Comparison of ENCODE assay signal across 10 mouse cellular contexts in the genomic region with DNA sequence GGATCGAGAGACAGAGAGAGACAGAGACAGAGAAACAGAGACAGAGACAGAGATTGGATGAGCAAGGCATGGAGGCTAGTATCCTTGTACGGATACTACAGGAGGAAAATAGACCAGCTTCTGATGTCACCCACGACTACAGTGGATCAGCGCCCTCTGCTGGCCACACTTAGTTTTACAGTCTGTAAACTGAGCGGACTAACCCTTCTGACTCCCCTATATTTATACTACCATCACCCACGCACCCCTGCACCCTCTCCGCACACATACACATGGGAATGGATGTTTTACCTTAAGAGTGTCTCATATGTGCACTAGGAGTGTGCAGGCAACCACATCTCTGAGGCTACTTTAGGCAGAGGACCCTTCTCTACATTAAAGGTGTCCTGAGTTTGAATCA. TPM values are rescaled to one million over a fixed set of nuclear protein-coding genes. Genes with fewer than 3 reads are reported as not detected.
DNase-seq lines count a peak whose midpoint lies in the region; ATAC-seq and TF ChIP-seq lines count a peak whose summit lies in the region.
"Had no signal": no experiment of that assay in that cellular context is flagged by ENCODE, and none has a peak within 500 bp of the region (broad histone marks: within the 10 kb centered on the region; RNA-seq: fewer than 3 reads in every experiment).

No protein-coding gene starts in this region.

- H3K9ac ChIP-seq in forebrain, embryonic 14.5 days (ENCODE audit: low read length) = no peak overlapping the region
- H3K9ac ChIP-seq in limb, embryonic 14.5 days (ENCODE audit: low read depth, low read length, severe bottlenecking) = no peak overlapping the region
- H3K9ac ChIP-seq: heart, embryonic 13.5 days; stomach, embryonic 15.5 days had no signal

- peak; percentile 72 for ATAC-seq in forebrain, embryonic 14.5 days
- ATAC-seq in limb, embryonic 14.5 days (ENCODE audit: low FRiP score, low read depth) = no peak; the same call in 1 of the 2 replicates

- DNase-seq in thymus, adult 2 months = peak; percentile 28
- DNase-seq in thymus, adult 18-20 months = no peak
- DNase-seq in c-Kit-negative CD71-positive TER-119-positive erythroid progenitor cells, embryonic 14.5 days (ENCODE audit: low read depth, low spot score) = peak; percentile 15
- DNase-seq in forebrain, embryonic 14.5 days (ENCODE audit: low spot score) = peak; percentile 82
- DNase-seq in induced T-regulatory cell, adult 2 months (ENCODE audit: low read depth) = peak; percentile 50
- peak; percentile 72 for DNase-seq in limb, embryonic 14.5 days (ENCODE audit: low spot score)
- peak; percentile 47 for DNase-seq in ovary, postnatal 36 days (ENCODE audit: low spot score)
- DNase-seq in urinary bladder, postnatal 25 days (ENCODE audit: low spot score) = peak; percentile 66

- no peak for TF ChIP-seq CTCF in thymus, adult 2 months (IDR thresholded peaks at IDR 0.05; ENCODE audit: borderline replicate concordance, control insufficient read depth, extremely low read depth, insufficient read depth, low read length, poor library complexity)

- no peaks in the 10 kb centered on the region for H3K4me1 ChIP-seq in thymus, adult 2 months (replicated peaks; ENCODE audit: control insufficient read depth, insufficient read depth, low read length)
- H3K4me1 ChIP-seq in forebrain, embryonic 14.5 days (ENCODE audit: control insufficient read depth, insufficient read depth, low read length) = no peaks in the 10 kb centered on the region
- H3K4me1 ChIP-seq in limb, embryonic 14.5 days (ENCODE audit: control insufficient read depth, insufficient read depth, low read length) = no peaks in the 10 kb centered on the region
- H3K4me1 ChIP-seq: heart, embryonic 13.5 days; stomach, embryonic 15.5 days had no signal

- no peak for TF ChIP-seq POLR2A in thymus, adult 2 months (IDR thresholded peaks at IDR 0.05; ENCODE audit: control insufficient read depth, extremely low read depth, insufficient read depth, low read length, poor library complexity)
- no peak for TF ChIP-seq POLR2A in limb, embryonic 14.5 days (IDR thresholded peaks at IDR 0.05; ENCODE audit: borderline replicate concordance, extremely low read depth, insufficient read depth, insufficient read length)

- no peak overlapping the region for H3K4me3 ChIP-seq in thymus, adult 2 months (ENCODE audit: control insufficient read depth, insufficient read depth, low read length)
- H3K4me3 ChIP-seq in forebrain, embryonic 14.5 days (ENCODE audit: low read depth, low read length) = no peak overlapping the region
- H3K4me3 ChIP-seq in limb, embryonic 14.5 days (replicated peaks; ENCODE audit: low read length) = no peak overlapping the region
- H3K4me3 ChIP-seq: heart, embryonic 13.5 days; stomach, embryonic 15.5 days had no signal

- H3K27me3 ChIP-seq in thymus, adult 2 months (ENCODE audit: control insufficient read depth, insufficient read depth, low read length) = no peaks in the 10 kb centered on the region
- H3K27me3 ChIP-seq in forebrain, embryonic 14.5 days (replicated peaks; ENCODE audit: control insufficient read depth, insufficient read depth, low read length) = no peaks in the 10 kb centered on the region
- H3K27me3 ChIP-seq in limb, embryonic 14.5 days (ENCODE audit: control insufficient read depth, insufficient read depth, low read length) = no peaks in the 10 kb centered on the region
- H3K27me3 ChIP-seq: stomach, embryonic 15.5 days had no signal

- 23% methylated on average over 7 of the region's 7 CpGs for WGBS in thymus, adult 2 months
- WGBS in forebrain, embryonic 14.5 days = 20% methylated on average over 7 of the region's 7 CpGs
- 15% methylated on average over 7 of the region's 7 CpGs for WGBS in limb, embryonic 14.5 days

- no peaks in the 10 kb centered on the region for H3K9me3 ChIP-seq in forebrain, embryonic 14.5 days (replicated peaks; ENCODE audit: control insufficient read depth, low read length)
- no peaks in the 10 kb centered on the region for H3K9me3 ChIP-seq in limb, embryonic 14.5 days (ENCODE audit: control insufficient read depth, low read length)
- H3K9me3 ChIP-seq: heart, embryonic 13.5 days; stomach, embryonic 15.5 days had no signal

- H3K4me2 ChIP-seq in forebrain, embryonic 14.5 days (ENCODE audit: low read length) = no peak overlapping the region
- no peak overlapping the region for H3K4me2 ChIP-seq in limb, embryonic 14.5 days (replicated peaks; ENCODE audit: low read depth, low read length, severe bottlenecking)
- H3K4me2 ChIP-seq: heart, embryonic 13.5 days; stomach, embryonic 15.5 days had no signal

- H3K27ac ChIP-seq in thymus, adult 2 months (ENCODE audit: control insufficient read depth, insufficient read depth, low read length) = no peak overlapping the region
- H3K27ac ChIP-seq in forebrain, embryonic 14.5 days (ENCODE audit: low read depth, low read length) = no peak overlapping the region
- H3K27ac ChIP-seq in limb, embryonic 14.5 days (replicated peaks; ENCODE audit: low read depth, low read length) = no peak overlapping the region
- H3K27ac ChIP-seq: heart, embryonic 13.5 days; stomach, embryonic 15.5 days had no signal

- H3K36me3 ChIP-seq in thymus, adult 2 months (ENCODE audit: control insufficient read depth, insufficient read depth, low read length) = no peaks in the 10 kb centered on the region
- no peaks in the 10 kb centered on the region for H3K36me3 ChIP-seq in forebrain, embryonic 14.5 days (ENCODE audit: control insufficient read depth, insufficient read depth, low read length)
- H3K36me3 ChIP-seq in limb, embryonic 14.5 days (ENCODE audit: control insufficient read depth, insufficient read depth, low read length) = no peaks in the 10 kb centered on the region
- H3K36me3 ChIP-seq: heart, embryonic 13.5 days; stomach, embryonic 15.5 days had no signal

RNA-seq across cellular contexts. Expression of gene Pirt, which starts 12.4 kb away (rescaled TPM):
- 0.27 TPM in 1 of 2 replicates, not detected in the other for polyA plus RNA-seq in thymus, adult 2 months (2012; rRNA removed)
- polyA plus RNA-seq in forebrain, embryonic 14.5 days (2014; fragmentation: Nextera tagmentation; extraction: Ambion mirVana) = 0.09 and 0.11 TPM in 2 replicates
- 0.14 and 0.23 TPM in 2 replicates for polyA plus RNA-seq in limb, embryonic 14.5 days (2012; rRNA removed)
- 0.17 and 0.18 TPM in 2 replicates for polyA plus RNA-seq in limb, embryonic 14.5 days (2014; fragmentation: Nextera tagmentation; extraction: Ambion mirVana)

RNA-seq across cellular contexts. Expression of gene Tmem238l, which starts 57.0 kb away (rescaled TPM):
- 0.26 and 0.63 TPM in 2 replicates for polyA plus RNA-seq in thymus, adult 2 months (2012; rRNA removed)
- not detected in 2 replicates for polyA plus RNA-seq in forebrain, embryonic 14.5 days (2014; fragmentation: Nextera tagmentation; extraction: Ambion mirVana)
- polyA plus RNA-seq in limb, embryonic 14.5 days (2012; rRNA removed) = not detected in 2 replicates
- polyA plus RNA-seq in limb, embryonic 14.5 days (2014; fragmentation: Nextera tagmentation; extraction: Ambion mirVana) = not detected in 2 replicates

Comparison
In these comparisons a context has a peak if more than half of its experiments do, and no peak if none do; other contexts are left out.
1. DNase-seq: peak in thymus, adult 2 months (single experiment), c-Kit-negative CD71-positive TER-119-positive erythroid progenitor cells, embryonic 14.5 days (single experiment), forebrain, embryonic 14.5 days (single experiment), induced T-regulatory cell, adult 2 months (single experiment), limb, embryonic 14.5 days (single experiment), ovary, postnatal 36 days (single experiment) and urinary bladder, postnatal 25 days (single experiment); none in thymus, adult 18-20 months (0 of 2).